Mouse (Mus musculus) forebrain, embryonic 15.5 days (tissue): ENCODE results near the gene Ifitm5. TPM values are rescaled to one million over a fixed set of nuclear protein-coding genes. Genes with fewer than 3 reads are reported as not detected.

Experiments
- ATAC-seq: fragments of 200-750 bp; cut with Nextera tagmentation; replicated peaks from 2 replicates; pipeline ENCODE4 v1.8.0; 2017; ENCODE audit warnings: mild to moderate bottlenecking, moderate TSS enrichment, moderate library complexity
- H3K27ac ChIP-seq: fragments of 300-500 bp; sonication (generic); replicated peaks from 2 replicates; pipeline ENCODE4 v1.5.1; 2015; ENCODE audit warnings: mild to moderate bottlenecking, inconsistent platforms
- H3K27me3 ChIP-seq: fragments of 300-500 bp; sonication (generic); 2 replicates; pipeline ENCODE4 v1.6.1; 2015; ENCODE audit warnings: inconsistent platforms
- H3K36me3 ChIP-seq: fragments of 300-500 bp; sonication (generic); 2 replicates; pipeline ENCODE4 v1.6.1; 2015; ENCODE audit warnings: mild to moderate bottlenecking, inconsistent platforms
- H3K4me1 ChIP-seq: fragments of 300-500 bp; sonication (generic); 2 replicates; pipeline ENCODE4 v1.6.1; 2015; ENCODE audit warnings: inconsistent platforms
- H3K4me2 ChIP-seq: fragments of 300-500 bp; sonication (generic); replicated peaks from 2 replicates; pipeline ENCODE4 v1.6.1; 2015; ENCODE audit warnings: mild to moderate bottlenecking, inconsistent platforms
- H3K4me3 ChIP-seq: fragments of 300-500 bp; sonication (generic); 2 replicates; pipeline ENCODE4 v1.5.1; 2015; ENCODE audit warnings: mild to moderate bottlenecking, inconsistent platforms
- H3K9ac ChIP-seq: fragments of 300-500 bp; sonication (generic); replicated peaks from 2 replicates; pipeline ENCODE4 v1.6.1; 2015; ENCODE audit warnings: mild to moderate bottlenecking, inconsistent platforms
- H3K9me3 ChIP-seq: fragments of 300-500 bp; sonication (generic); 2 replicates; pipeline ENCODE4 v1.6.1; 2016; ENCODE audit warnings: inconsistent platforms
- WGBS: fragments of 180-500 bp; shearing (Covaris S2); methylation state at CpG from one replicate; pipeline ENCODE4 v1.1.7; 2015; ENCODE audit warnings: mixed read lengths; 5-methylcytosine and 5-hydroxymethylcytosine counted together
- polyA plus RNA-seq: library from polyadenylated mRNA; unstranded; fragments of >200 nt; fragmentation: Nextera tagmentation; extraction: Ambion mirVana; gene quantifications from 2 replicates; pipeline ENCODE4 v1.2.1, GENCODE M21; 2015

Gene Ifitm5
- polyA plus RNA-seq, 1 experiment from 2014 or later, result 0.70 TPM

- Histone ChIP-seq H3K4me3 (no peak overlapping the region), H3K9ac (no peak overlapping the region), H3K27me3 (no peaks in the 10 kb centered on the region), H3K36me3 (no peaks in the 10 kb centered on the region), H3K27ac (no peak overlapping the region), H3K4me2 (no peak overlapping the region), H3K9me3 (no peaks in the 10 kb centered on the region), H3K4me1 (peaks cover 12% of the 10 kb centered on the region)
- ATAC-seq, result no peak
- WGBS, result 61% methylated on average over 6 of the region's 6 CpGs
Observed at GRCm38 (mm10) chr7:140956556-140956869, 6.4 kb upstream of the Ifitm5 start.

GRCm38 (mm10) chr7:140955758-140956555, 5.9 kb upstream of the Ifitm5 start, which contains the start of the genes Gm45717 and Ifitm2:
Gene Gm45717 (minus strand): TSS chr7:140955937.
Gene Ifitm2 (minus strand): TSS chr7:140955987.
- peak; percentile 53; the same call in 1 of the 2 replicates for ATAC-seq
- peaks cover 12% of the 10 kb centered on the region for H3K4me1 ChIP-seq
- H3K27ac ChIP-seq, result no peak within 1 kb of the TSS
- H3K4me2 ChIP-seq, result peak within 1 kb of the TSS; percentile 38
- no peaks in the 10 kb centered on the region for H3K9me3 ChIP-seq
- H3K27me3 ChIP-seq, result no peaks in the 10 kb centered on the region
- H3K9ac ChIP-seq, result peak within 1 kb of the TSS; percentile 16
- WGBS, result 29% methylated on average over 11 of the region's 11 CpGs
- peak within 1 kb of the TSS; percentile 33 for H3K4me3 ChIP-seq
- H3K36me3 ChIP-seq, result no peaks in the 10 kb centered on the region

- Histone ChIP-seq H3K4me3 (peak overlapping the region; percentile 33), H3K36me3 (no peaks in the 10 kb centered on the region), H3K9me3 (no peaks in the 10 kb centered on the region), H3K4me2 (peak overlapping the region; percentile 38), H3K4me1 (peaks cover 12% of the 10 kb centered on the region), H3K27ac (no peak overlapping the region), H3K9ac (peak overlapping the region; percentile 16), H3K27me3 (no peaks in the 10 kb centered on the region)
- WGBS, result 19% methylated on average over 17 of the region's 17 CpGs
- 0 out of 2 replicates have a peak, but pooled peaks have one; percentile 38 for ATAC-seq
Observed at GRCm38 (mm10) chr7:140955342-140955741, 5.3 kb upstream of the Ifitm5 start.

- no peaks in the 10 kb centered on the region for H3K9me3 ChIP-seq
- no peak for ATAC-seq
Observed at GRCm38 (mm10) chr7:140954733-140955071, 4.6 kb upstream of the Ifitm5 start.

GRCm38 (mm10) chr7:140953800-140954732, 4.0 kb upstream of the Ifitm5 start:
- Histone ChIP-seq H3K9ac (no peak overlapping the region), H3K4me2 (peak overlapping the region; percentile 38; the same call in 1 of the 2 replicates), H3K4me3 (peak overlapping the region; percentile 33; the same call in 1 of the 2 replicates), H3K36me3 (no peaks in the 10 kb centered on the region), H3K27me3 (no peaks in the 10 kb centered on the region), H3K4me1 (peaks cover 5% of the 10 kb centered on the region), H3K9me3 (no peaks in the 10 kb centered on the region), H3K27ac (no peak overlapping the region)
- ATAC-seq, result no peak
- 68% methylated on average over 15 of the region's 15 CpGs for WGBS

More at GRCm38 (mm10) chr7:140954733-140955071, 4.6 kb upstream of the Ifitm5 start:
- H3K36me3 ChIP-seq, result no peaks in the 10 kb centered on the region
- H3K27me3 ChIP-seq, result no peaks in the 10 kb centered on the region
- H3K9ac ChIP-seq, result peak overlapping the region; percentile 16; the same call in 1 of the 2 replicates
- peak overlapping the region; percentile 33 for H3K4me3 ChIP-seq
- H3K4me1 ChIP-seq, result peaks cover 12% of the 10 kb centered on the region
- H3K4me2 ChIP-seq, result peak overlapping the region; percentile 38
- H3K27ac ChIP-seq, result no peak overlapping the region
- WGBS, result 11% methylated on average over 9 of the region's 9 CpGs

- no peak overlapping the region for H3K27ac ChIP-seq
- WGBS, result 91% methylated on average over 11 of the region's 11 CpGs
- no peaks in the 10 kb centered on the region for H3K9me3 ChIP-seq
- H3K4me2 ChIP-seq, result no peak overlapping the region
- no peak for ATAC-seq
- no peaks in the 10 kb centered on the region for H3K36me3 ChIP-seq
- no peak overlapping the region for H3K4me3 ChIP-seq
- H3K4me1 ChIP-seq, result peaks cover 4% of the 10 kb centered on the region; the same call in 1 of the 2 replicates
- H3K27me3 ChIP-seq, result no peaks in the 10 kb centered on the region
- H3K9ac ChIP-seq, result no peak overlapping the region
Observed at GRCm38 (mm10) chr7:140953133-140953532, 3.0 kb upstream of the Ifitm5 start.

- no peaks in the 10 kb centered on the region for H3K27me3 ChIP-seq
- no peak for ATAC-seq
- H3K36me3 ChIP-seq, result no peaks in the 10 kb centered on the region
- H3K27ac ChIP-seq, result no peak overlapping the region
- no peak overlapping the region for H3K9ac ChIP-seq
- peaks cover 4% of the 10 kb centered on the region; the same call in 1 of the 2 replicates for H3K4me1 ChIP-seq
- no peaks in the 10 kb centered on the region for H3K9me3 ChIP-seq
- WGBS, result 89% methylated on average over 7 of the region's 7 CpGs
- H3K4me2 ChIP-seq, result no peak overlapping the region
- H3K4me3 ChIP-seq, result no peak overlapping the region
Observed at GRCm38 (mm10) chr7:140952441-140952840, 2.4 kb upstream of the Ifitm5 start.

- Histone ChIP-seq H3K9ac (no peak overlapping the region), H3K4me3 (no peak overlapping the region), H3K36me3 (no peaks in the 10 kb centered on the region), H3K9me3 (no peaks in the 10 kb centered on the region), H3K4me2 (no peak overlapping the region), H3K27me3 (no peaks in the 10 kb centered on the region), H3K4me1 (peaks cover 4% of the 10 kb centered on the region; the same call in 1 of the 2 replicates), H3K27ac (no peak overlapping the region)
- WGBS, result 89% methylated on average over 6 of the region's 6 CpGs
- no peak for ATAC-seq
Observed at GRCm38 (mm10) chr7:140951765-140952164, 1.7 kb upstream of the Ifitm5 start.

GRCm38 (mm10) chr7:140951051-140951450, 960 bp upstream of the Ifitm5 start:
- ATAC-seq, result no peak
- peaks cover 4% of the 10 kb centered on the region; the same call in 1 of the 2 replicates for H3K4me1 ChIP-seq
- no peak overlapping the region for H3K4me2 ChIP-seq
- no peak overlapping the region for H3K4me3 ChIP-seq
- H3K9me3 ChIP-seq, result no peaks in the 10 kb centered on the region
- no peak overlapping the region for H3K27ac ChIP-seq
- no peak overlapping the region for H3K9ac ChIP-seq
- H3K27me3 ChIP-seq, result no peaks in the 10 kb centered on the region
- WGBS, result 67% methylated on average over 8 of the region's 8 CpGs
- H3K36me3 ChIP-seq, result no peaks in the 10 kb centered on the region

GRCm38 (mm10) chr7:140949255-140949654, 836 bp downstream of the Ifitm5 start:
- H3K36me3 ChIP-seq, result no peaks in the 10 kb centered on the region
- no peak overlapping the region for H3K9ac ChIP-seq
- ATAC-seq, result no peak
- no peak overlapping the region for H3K4me3 ChIP-seq
- no peak overlapping the region for H3K27ac ChIP-seq
- H3K4me1 ChIP-seq, result no peaks in the 10 kb centered on the region
- H3K27me3 ChIP-seq, result no peaks in the 10 kb centered on the region
- H3K9me3 ChIP-seq, result no peaks in the 10 kb centered on the region
- H3K4me2 ChIP-seq, result no peak overlapping the region
- 90% methylated on average over 6 of the region's 6 CpGs for WGBS

GRCm38 (mm10) chr7:140948161-140948560, 1.9 kb downstream of the Ifitm5 start:
- ATAC-seq, result no peak
- 94% methylated on average over 8 of the region's 8 CpGs for WGBS

GRCm38 (mm10) chr7:140946980-140947379, 3.1 kb downstream of the Ifitm5 start:
- no peak overlapping the region for H3K4me3 ChIP-seq
- no peaks in the 10 kb centered on the region for H3K9me3 ChIP-seq
- no peak for ATAC-seq
- H3K27me3 ChIP-seq, result no peaks in the 10 kb centered on the region
- no peaks in the 10 kb centered on the region for H3K36me3 ChIP-seq
- H3K9ac ChIP-seq, result no peak overlapping the region
- WGBS, result 84% methylated on average over 7 of the region's 7 CpGs
- H3K4me1 ChIP-seq, result peaks cover 6% of the 10 kb centered on the region
- no peak overlapping the region for H3K27ac ChIP-seq
- H3K4me2 ChIP-seq, result no peak overlapping the region

More at GRCm38 (mm10) chr7:140948161-140948560, 1.9 kb downstream of the Ifitm5 start:
- Histone ChIP-seq H3K9me3 (no peaks in the 10 kb centered on the region), H3K9ac (no peak overlapping the region), H3K4me2 (no peak overlapping the region), H3K36me3 (no peaks in the 10 kb centered on the region), H3K4me1 (no peaks in the 10 kb centered on the region), H3K27ac (no peak overlapping the region), H3K27me3 (no peaks in the 10 kb centered on the region), H3K4me3 (no peak overlapping the region)
